Mouse (Mus musculus): ENCODE measurements at regions not wholly inside any gene's neighbourhood (a gene's known extent, or its start where the extent isn't known, plus 50 kb on each side); places are given as distances from the start of the nearest gene placed in this dataset.

- no peak for TF ChIP-seq CTCF (IDR thresholded peaks at IDR 0.05; ENCODE audit: low read depth)
- no peak for TF ChIP-seq EP300 (IDR thresholded peaks at IDR 0.05; ENCODE audit: low read depth)
Measured at GRCm38 (mm10) chr2:160082106-160082653, 251.8 kb downstream of the Gm826 start.

Data from heart, postnatal 0 days (tissue).